Mouse (Mus musculus) embryonic facial prominence, embryonic 12.5 days (tissue): ENCODE results near the gene Gm45337. TPM values are rescaled to one million over a fixed set of nuclear protein-coding genes. Genes with fewer than 3 reads are reported as not detected.
A peak's percentile ranks its signal among the peaks of the same experiment; 100 is the strongest.

ENCODE experiments used
- ATAC-seq: fragments of 200-750 bp; cut with Nextera tagmentation; 2 replicates; pipeline ENCODE4 v1.8.0; 2017; ENCODE audit not compliant: insufficient number of reproducible peaks, insufficient read depth, low FRiP score, low TSS enrichment
- H3K27ac ChIP-seq: fragments of 300-500 bp; sonication (generic); 2 replicates; pipeline ENCODE4 v1.5.1; 2016; ENCODE audit warnings: mild to moderate bottlenecking
- H3K27me3 ChIP-seq: fragments of 300-500 bp; sonication (generic); 2 replicates; pipeline ENCODE4 v1.6.1; 2016; ENCODE audit warnings: mild to moderate bottlenecking, moderate library complexity
- H3K36me3 ChIP-seq: fragments of 300-500 bp; sonication (generic); 2 replicates; pipeline ENCODE4 v1.6.1; 2016; ENCODE audit warnings: mild to moderate bottlenecking
- H3K4me1 ChIP-seq: fragments of 300-500 bp; sonication (generic); 2 replicates; pipeline ENCODE4 v1.6.1; 2016
- H3K4me2 ChIP-seq: fragments of 300-500 bp; sonication (generic); replicated peaks from 2 replicates; pipeline ENCODE4 v1.6.1; 2016; ENCODE audit warnings: mild to moderate bottlenecking, moderate library complexity
- H3K4me3 ChIP-seq: fragments of 300-500 bp; sonication (generic); 2 replicates; pipeline ENCODE4 v1.5.1; 2016; ENCODE audit warnings: mild to moderate bottlenecking
- H3K9ac ChIP-seq: fragments of 300-500 bp; sonication (generic); 2 replicates; pipeline ENCODE4 v1.6.1; 2016; ENCODE audit warnings: mild to moderate bottlenecking, moderate library complexity
- H3K9me3 ChIP-seq: fragments of 300-500 bp; sonication (generic); 2 replicates; pipeline ENCODE4 v1.6.1; 2016; ENCODE audit warnings: mild to moderate bottlenecking, moderate library complexity
- WGBS: fragments of 180-500 bp; shearing (Covaris S2); methylation state at CpG from one replicate; pipeline ENCODE4 v1.1.7; 2016; 5-methylcytosine and 5-hydroxymethylcytosine counted together
- polyA plus RNA-seq: library from polyadenylated mRNA; unstranded; fragments of >200 nt; fragmentation: Nextera tagmentation; extraction: Ambion mirVana; gene quantifications from 2 replicates; pipeline ENCODE4 v1.2.1, GENCODE M21; 2016

The Gm45337 gene
- polyA plus RNA-seq, 1 experiment from 2014 or later: not detected

DNA sequence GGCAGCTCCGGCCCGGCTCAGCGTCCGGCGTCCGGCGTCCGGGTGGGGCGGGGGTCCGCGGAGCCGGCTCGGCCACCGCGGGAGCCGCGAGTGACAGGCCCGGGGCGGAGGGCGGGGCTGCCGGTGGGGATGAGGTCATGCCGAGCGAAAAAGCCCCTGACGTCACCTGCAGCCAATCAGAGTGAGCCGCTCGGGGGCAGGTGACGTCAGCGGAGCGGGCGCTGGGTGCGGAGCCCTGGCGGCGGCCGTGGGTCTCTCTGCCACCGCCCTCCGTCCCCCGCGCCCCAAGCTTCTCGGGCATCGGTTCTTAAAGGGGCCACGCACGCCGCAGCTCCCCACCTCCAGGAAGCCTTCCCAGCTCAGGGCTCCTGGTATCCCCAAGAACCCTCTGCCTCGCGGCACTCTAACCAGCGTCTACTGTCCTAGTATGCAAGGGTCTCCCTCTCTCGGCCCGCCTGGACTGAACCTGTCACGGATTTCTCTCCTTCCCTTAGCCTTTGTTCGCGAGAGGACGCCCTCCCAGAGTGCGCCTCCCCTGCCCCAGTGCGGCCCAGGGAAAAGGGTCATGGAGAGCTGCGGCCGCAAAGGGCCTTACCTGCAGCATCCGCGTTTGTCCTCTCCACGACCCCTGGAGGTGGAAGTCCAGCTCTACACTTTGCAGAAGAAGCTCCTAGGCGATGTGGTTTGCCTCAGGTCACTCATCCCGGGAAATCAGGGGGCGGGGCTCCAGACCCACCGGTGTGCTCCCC, 49.0 kb downstream of the Gm45337 start, which contains the start of gene Dusp8:
Dusp8 (minus strand) TSS at position 661 of the 749 bp plus-strand sequence.
- H3K4me1 ChIP-seq: peaks cover 10% of the 10 kb centered on the region
- H3K4me2 ChIP-seq: peak within 1 kb of the TSS; percentile 98
- peak within 1 kb of the TSS; percentile 71 for H3K4me3 ChIP-seq
- no peaks in the 10 kb centered on the region for H3K9me3 ChIP-seq
- under 1% methylated on average over 63 of the region's 63 CpGs for WGBS
- ATAC-seq: peak; percentile 61
- H3K9ac ChIP-seq: peak within 1 kb of the TSS; percentile 63
- H3K36me3 ChIP-seq: no peaks in the 10 kb centered on the region
- 0 out of 2 replicates have a peak within 1 kb of the TSS, but pooled peaks have one; percentile 17 for H3K27ac ChIP-seq
- peaks cover 90% of the 10 kb centered on the region for H3K27me3 ChIP-seq

- peaks cover 92% of the 10 kb centered on the region for H3K27me3 ChIP-seq
- peak overlapping the region; percentile 63 for H3K9ac ChIP-seq
- WGBS: under 1% methylated on average over 88 of the region's 89 CpGs
- H3K4me3 ChIP-seq: peak overlapping the region; percentile 71
- no peaks in the 10 kb centered on the region for H3K9me3 ChIP-seq
- peaks cover 12% of the 10 kb centered on the region for H3K4me1 ChIP-seq
- no peaks in the 10 kb centered on the region for H3K36me3 ChIP-seq
- H3K4me2 ChIP-seq: peak overlapping the region; percentile 98
- H3K27ac ChIP-seq: 0 out of 2 replicates have a peak overlapping the region, but pooled peaks have one; percentile 17
- ATAC-seq: 0 out of 2 replicates have a peak, but pooled peaks have one; percentile 15
These were observed 49.9 kb downstream of the Gm45337 start for GRCm38 (mm10) chr7:142094301-142095143.

DNA sequence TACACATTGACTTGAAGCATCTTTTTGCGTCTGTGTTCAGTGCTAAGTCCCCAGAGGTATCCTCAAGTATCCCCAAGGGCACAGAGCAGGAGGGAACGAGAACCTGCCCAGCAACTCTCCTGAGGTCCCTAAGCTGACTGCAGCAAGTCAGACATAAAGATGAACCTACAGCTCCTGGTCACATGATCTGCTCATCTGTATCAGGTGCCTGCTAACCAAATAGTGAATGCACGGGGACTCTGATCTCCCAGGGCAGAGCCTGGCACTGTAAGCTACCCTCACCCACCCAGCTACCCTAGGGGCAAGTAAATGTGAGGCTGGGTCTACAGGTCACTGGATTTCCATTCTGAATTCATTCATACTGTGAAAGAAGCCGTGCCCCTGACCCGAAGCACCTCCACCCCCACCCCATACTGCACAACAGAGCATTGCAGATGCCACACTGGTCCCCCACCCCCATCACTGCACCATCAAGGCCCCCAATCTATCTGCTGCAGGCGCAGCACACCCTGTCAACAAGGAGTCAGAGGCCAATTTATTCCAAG, 50.6 kb downstream of the Gm45337 start:
- H3K4me1 ChIP-seq: peaks cover 20% of the 10 kb centered on the region

More for the DNA sequence above, 50.6 kb downstream of the Gm45337 start:
- Histone ChIP-seq H3K36me3 (no peaks in the 10 kb centered on the region), H3K27me3 (peaks cover 95% of the 10 kb centered on the region), H3K4me3 (peak overlapping the region; percentile 71), H3K27ac (no peak overlapping the region), H3K9ac (peak overlapping the region; percentile 63), H3K9me3 (no peaks in the 10 kb centered on the region), H3K4me2 (peak overlapping the region; percentile 98)
- 27% methylated on average over 6 of the region's 6 CpGs for WGBS
- no peak for ATAC-seq

Other genes with a start within 250 kb of the Gm45337 start
- gene Tollip, start 226.1 kb downstream of the Gm45337 start, polyA plus RNA-seq: 45.7 and 46.5 TPM in 2 replicates
- gene Brsk2, start 194.9 kb downstream of the Gm45337 start, polyA plus RNA-seq: 1.8 and 3.3 TPM in 2 replicates
- gene Mob2, start 83.5 kb downstream of the Gm45337 start, polyA plus RNA-seq: 56.8 and 60.8 TPM in 2 replicates
- gene Dusp8, start 48.8 kb downstream of the Gm45337 start, polyA plus RNA-seq: 4.9 and 7.0 TPM in 2 replicates
- not detected in 2 replicates for gene Gm45618, start 23.9 kb downstream of the Gm45337 start, polyA plus RNA-seq
- gene Gm39115, start 8.6 kb downstream of the Gm45337 start, polyA plus RNA-seq: not detected in 2 replicates
- gene Gm29735, start 12.5 kb upstream of the Gm45337 start, polyA plus RNA-seq: not detected in 2 replicates
- not detected in 2 replicates for gene Gm4553, start 21.1 kb upstream of the Gm45337 start, polyA plus RNA-seq
- gene Krtap5-2, start 31.4 kb upstream of the Gm45337 start, polyA plus RNA-seq: not detected in 2 replicates
- gene Gm10153, start 45.8 kb upstream of the Gm45337 start, polyA plus RNA-seq: not detected in 2 replicates
- not detected in 2 replicates for gene Krtap5-3, start 56.8 kb upstream of the Gm45337 start, polyA plus RNA-seq
- gene Gm7579, start 67.3 kb upstream of the Gm45337 start, polyA plus RNA-seq: not detected in 2 replicates
- not detected in 2 replicates for gene Krtap5-5, start 85.4 kb upstream of the Gm45337 start, polyA plus RNA-seq
- not detected in 2 replicates for gene Gm40460, start 96.5 kb upstream of the Gm45337 start, polyA plus RNA-seq
- gene Gm2431, start 113.7 kb upstream of the Gm45337 start, polyA plus RNA-seq: not detected in 2 replicates
- not detected in 2 replicates for gene Gm4559, start 129.8 kb upstream of the Gm45337 start, polyA plus RNA-seq
- gene Krtap5-1, start 152.5 kb upstream of the Gm45337 start, polyA plus RNA-seq: not detected in 2 replicates
- not detected in 2 replicates for gene Krtap5-4, start 158.9 kb upstream of the Gm45337 start, polyA plus RNA-seq
- 2.3 and 2.9 TPM in 2 replicates for gene Ifitm10, start 229.1 kb upstream of the Gm45337 start, polyA plus RNA-seq
- 0.67 TPM in 1 of 2 replicates, not detected in the other for gene Gm49369, start 238.1 kb upstream of the Gm45337 start, polyA plus RNA-seq
- 208 and 210 TPM in 2 replicates for gene Ctsd, start 243.4 kb upstream of the Gm45337 start, polyA plus RNA-seq